In genomic region chr7:135641698-135642507, GRCm38 (mm10) we compare ENCODE assay signal across 9 mouse cellular contexts.
DNase-seq lines count a peak whose midpoint lies in the region; ATAC-seq lines count a peak whose summit lies in the region.
"Had no signal": no experiment of that assay in that cellular context is flagged by ENCODE, and none has a peak within 500 bp of the region (broad histone marks: within the 10 kb centered on the region; RNA-seq: fewer than 3 reads in every experiment).

No protein-coding gene starts in this region.

- no peak overlapping the region for H3K4me3 ChIP-seq in forebrain, embryonic 16.5 days (replicated peaks; ENCODE audit: low read length)
- H3K4me3 ChIP-seq: liver, embryonic 15.5 days had no signal

- peak; percentile 87 for ATAC-seq in forebrain, embryonic 16.5 days
- peak; percentile 69 for ATAC-seq in megakaryocyte-erythroid progenitor cell, adult 5-6 weeks (replicated peaks; ENCODE audit: low FRiP score, low TSS enrichment, poor library complexity, severe bottlenecking)

- H3K27me3 ChIP-seq in forebrain, embryonic 16.5 days (replicated peaks; ENCODE audit: control insufficient read depth, insufficient read depth, low read length), result no peaks in the 10 kb centered on the region
- H3K27me3 ChIP-seq: liver, embryonic 15.5 days had no signal

- H3K4me1 ChIP-seq in forebrain, embryonic 16.5 days (replicated peaks; ENCODE audit: control insufficient read depth, insufficient read depth, low read length), result peaks cover 18% of the 10 kb centered on the region

- 22% methylated on average over 14 of the region's 14 CpGs for WGBS in forebrain, embryonic 16.5 days

- peak; percentile 36 for DNase-seq in gastrocnemius, postnatal 14 days
- DNase-seq in gastrocnemius, adult 8-10 months (ENCODE audit: low spot score in 2 of 2), result no peak
- peak; percentile 67 for DNase-seq in CD4-positive, CD25-positive, alpha-beta regulatory T cell, adult 2 months (ENCODE audit: low read depth, low spot score)
- peak; percentile 54 for DNase-seq in cerebellum, adult 11 months
- peak; percentile 72 to 77 for DNase-seq in layer of hippocampus, adult 8-10 months (ENCODE audit: low spot score in 2 of 2)
- DNase-seq in telencephalon, adult 2 months (ENCODE audit: low read depth, low spot score), result peak; percentile 75

- intact Hi-C loops in gastrocnemius, postnatal 14 days (cut with DNase I; ENCODE audit: low total_unique reads), result no loop called here

- no peaks in the 10 kb centered on the region for H3K9me3 ChIP-seq in forebrain, embryonic 16.5 days (ENCODE audit: control insufficient read depth, low read length)
- H3K9me3 ChIP-seq: liver, embryonic 15.5 days had no signal

- H3K9ac ChIP-seq in forebrain, embryonic 16.5 days (replicated peaks; ENCODE audit: low read depth, low read length), result no peak overlapping the region
- H3K9ac ChIP-seq: liver, embryonic 15.5 days had no signal

- peak overlapping the region; percentile 19; the same call in 1 of the 2 replicates for H3K4me2 ChIP-seq in forebrain, embryonic 16.5 days (ENCODE audit: low read length)
- H3K4me2 ChIP-seq: liver, embryonic 15.5 days had no signal

- H3K27ac ChIP-seq in forebrain, embryonic 16.5 days (ENCODE audit: low read length), result peak overlapping the region; percentile 54
- H3K27ac ChIP-seq: liver, embryonic 15.5 days had no signal

- H3K36me3 ChIP-seq in forebrain, embryonic 16.5 days (ENCODE audit: control insufficient read depth, insufficient read depth), result no peaks in the 10 kb centered on the region
- H3K36me3 ChIP-seq: liver, embryonic 15.5 days had no signal

Comparison
In these comparisons a context has a peak if more than half of its experiments do, and no peak if none do; other contexts are left out.
1. DNase-seq: peak in gastrocnemius, postnatal 14 days (single experiment), CD4-positive, CD25-positive, alpha-beta regulatory T cell, adult 2 months (single experiment), cerebellum, adult 11 months (single experiment), layer of hippocampus, adult 8-10 months (2 of 2) and telencephalon, adult 2 months (single experiment); none in gastrocnemius, adult 8-10 months (0 of 2).